Mouse (Mus musculus): ENCODE data around the gene Sorcs3. TPM values are rescaled to one million over a fixed set of nuclear protein-coding genes. Genes with fewer than 3 reads are reported as not detected.

Gene Sorcs3
- total and polyA plus RNA-seq, 2 experiments from 2014 or later, result 10.9 to 20.8 TPM

DNA sequence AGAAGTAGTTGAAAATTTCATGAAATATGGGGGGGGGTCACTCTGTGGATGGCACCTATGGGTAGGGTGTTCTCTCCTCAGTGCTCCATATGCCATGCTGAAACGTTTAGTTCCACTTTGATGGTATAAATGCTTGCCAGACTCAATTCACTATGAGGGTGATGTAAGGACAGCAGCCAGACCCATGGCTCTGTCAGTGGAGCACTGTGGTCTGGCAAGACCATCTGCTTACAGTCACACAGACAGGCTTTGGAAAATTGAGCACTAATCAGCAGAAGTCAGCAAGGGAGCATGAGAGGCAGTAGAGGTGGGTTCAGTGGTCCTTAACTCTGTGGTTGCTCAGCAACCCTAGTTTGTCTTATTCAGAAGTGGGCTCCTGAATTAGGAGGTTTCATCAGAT, 411.1 kb downstream of the Sorcs3 start:
- Histone ChIP-seq H3K4me1 (ENCODE audit: insufficient read depth) (no peaks in the 10 kb centered on the region), H3K9me3 (ENCODE audit: low read length) (no peaks in the 10 kb centered on the region), H3K4me3 (ENCODE audit: low read depth, low read length) (no peak overlapping the region), H3K9ac (no peak overlapping the region), H3K36me3 (ENCODE audit: insufficient read depth) (no peaks in the 10 kb centered on the region), H3K4me2 (ENCODE audit: low read depth) (no peak overlapping the region), H3K27me3 (ENCODE audit: insufficient read depth, low read length) (no peaks in the 10 kb centered on the region), H3K27ac (ENCODE audit: low read depth, low read length) (no peak overlapping the region)
- TF ChIP-seq CTCF (IDR thresholded peaks at IDR 0.05; ENCODE audit: low read depth), result no peak
- whole genome bisulfite sequencing, result 34% methylated on average over 1 of the region's 1 CpGs
- DNase-seq (no peak), ATAC-seq (no peak)

DNA sequence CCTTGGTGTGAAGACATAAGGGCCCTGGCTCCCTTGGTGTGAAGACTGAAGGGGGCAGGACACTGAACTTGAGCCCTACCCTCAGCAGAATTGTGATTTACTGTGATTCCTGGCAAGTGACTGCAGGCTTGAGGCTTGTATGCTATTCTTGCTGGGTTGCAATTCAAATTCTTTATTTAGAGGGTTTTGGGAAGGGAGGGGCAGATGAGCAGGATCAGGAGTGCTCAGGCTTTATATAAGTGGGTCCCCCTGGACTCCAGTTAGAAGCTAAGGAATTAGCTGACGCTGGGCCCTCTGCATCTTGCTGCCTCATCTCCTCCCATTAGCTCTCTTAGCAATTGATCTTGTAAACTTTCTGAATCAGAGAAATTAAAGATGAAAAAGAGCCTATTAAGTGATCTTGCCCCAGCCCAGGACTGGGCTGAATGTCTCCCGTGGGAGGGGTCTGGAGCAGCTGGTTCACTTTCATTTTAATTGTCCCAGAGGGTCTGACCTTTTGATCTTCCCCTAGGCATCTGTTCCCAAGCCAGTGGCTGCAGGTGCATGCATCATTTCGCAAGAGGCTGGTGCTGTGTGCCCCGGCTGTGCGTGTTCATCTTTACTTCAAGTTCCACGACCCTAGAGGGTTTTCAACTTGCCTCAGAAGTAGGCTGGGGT, 425.0 kb downstream of the Sorcs3 start:
- no peak overlapping the region for H3K27ac ChIP-seq (ENCODE audit: low read depth, low read length)
- no peaks in the 10 kb centered on the region for H3K9me3 ChIP-seq (ENCODE audit: low read length)
- no peaks in the 10 kb centered on the region for H3K4me1 ChIP-seq (ENCODE audit: insufficient read depth)
- no peaks in the 10 kb centered on the region for H3K36me3 ChIP-seq (ENCODE audit: insufficient read depth)
- WGBS, result 50% methylated on average over 6 of the region's 6 CpGs
- H3K4me2 ChIP-seq (ENCODE audit: low read depth), result no peak overlapping the region
- DNase-seq (no peak), ATAC-seq (no peak)
- no peak for TF ChIP-seq CTCF (IDR thresholded peaks at IDR 0.05; ENCODE audit: low read depth)
- no peak overlapping the region for H3K9ac ChIP-seq
- no peaks in the 10 kb centered on the region for H3K27me3 ChIP-seq (ENCODE audit: insufficient read depth, low read length)
- no peak overlapping the region for H3K4me3 ChIP-seq (ENCODE audit: low read depth, low read length)

DNA sequence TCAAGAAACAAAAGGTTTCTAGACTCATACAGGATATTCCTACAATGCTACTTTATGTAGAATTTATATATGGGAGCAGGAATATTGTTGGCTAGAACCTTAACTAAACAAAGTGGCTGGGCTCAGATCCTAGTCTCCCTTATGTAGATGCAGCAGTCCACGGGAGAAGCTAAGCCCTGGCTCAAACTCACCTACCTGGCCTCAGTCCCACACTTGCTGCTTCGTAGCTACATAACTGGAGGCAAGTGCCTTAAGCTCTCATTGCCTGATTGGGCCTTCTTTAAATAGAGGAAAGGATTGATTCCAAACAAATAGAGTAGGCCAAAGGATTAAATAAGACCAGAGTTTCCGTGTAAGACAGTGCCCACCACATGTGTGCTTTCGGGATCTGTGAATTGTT, 436.7 kb downstream of the Sorcs3 start:
- DNase-seq, result no peak
- no peak overlapping the region for H3K4me2 ChIP-seq (ENCODE audit: low read depth)
- WGBS, result 74% methylated on average over 4 of the region's 4 CpGs
- H3K9me3 ChIP-seq (ENCODE audit: low read length), result no peaks in the 10 kb centered on the region
- H3K36me3 ChIP-seq (ENCODE audit: insufficient read depth), result no peaks in the 10 kb centered on the region
- ATAC-seq, result no peak
- H3K9ac ChIP-seq, result no peak overlapping the region
- H3K27me3 ChIP-seq (ENCODE audit: insufficient read depth, low read length), result no peaks in the 10 kb centered on the region
- H3K4me3 ChIP-seq (ENCODE audit: low read depth, low read length), result no peak overlapping the region
- TF ChIP-seq CTCF (IDR thresholded peaks at IDR 0.05; ENCODE audit: low read depth), result no peak
- no peaks in the 10 kb centered on the region for H3K4me1 ChIP-seq (ENCODE audit: insufficient read depth)
- H3K27ac ChIP-seq (ENCODE audit: low read depth, low read length), result no peak overlapping the region

DNA sequence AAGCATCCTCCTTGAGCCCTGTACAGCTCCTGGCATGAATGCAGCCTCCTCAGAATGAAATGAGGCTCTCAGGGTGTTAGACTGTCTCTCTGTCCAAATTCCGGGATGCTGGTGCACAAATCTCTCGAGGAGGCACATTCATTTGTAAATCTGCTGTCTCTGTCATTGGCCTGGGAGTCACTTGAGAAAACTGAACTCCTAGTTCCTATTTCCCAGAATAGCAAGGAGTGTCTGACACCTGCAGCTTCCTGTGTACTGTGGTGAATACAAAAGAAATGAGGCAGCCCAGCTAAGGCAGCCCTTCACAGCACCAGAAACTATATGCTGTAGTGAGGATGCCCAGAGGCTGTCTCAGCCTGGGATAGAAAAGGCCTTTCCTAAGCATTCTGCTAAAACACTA, 444.1 kb downstream of the Sorcs3 start:
- no peaks in the 10 kb centered on the region for H3K36me3 ChIP-seq (ENCODE audit: insufficient read depth)
- DNase-seq (no peak), ATAC-seq (no peak)
- H3K4me3 ChIP-seq (ENCODE audit: low read depth, low read length), result no peak overlapping the region
- H3K27me3 ChIP-seq (ENCODE audit: insufficient read depth, low read length), result no peaks in the 10 kb centered on the region
- H3K9me3 ChIP-seq (ENCODE audit: low read length), result no peaks in the 10 kb centered on the region
- no peaks in the 10 kb centered on the region; the same call in 1 of the 2 replicates for H3K4me1 ChIP-seq (ENCODE audit: insufficient read depth)
- WGBS, result 59% methylated on average over 2 of the region's 2 CpGs
- no peak overlapping the region for H3K27ac ChIP-seq (ENCODE audit: low read depth, low read length)
- no peak overlapping the region for H3K9ac ChIP-seq
- no peak for TF ChIP-seq CTCF (IDR thresholded peaks at IDR 0.05; ENCODE audit: low read depth)
- H3K4me2 ChIP-seq (ENCODE audit: low read depth), result no peak overlapping the region

DNA sequence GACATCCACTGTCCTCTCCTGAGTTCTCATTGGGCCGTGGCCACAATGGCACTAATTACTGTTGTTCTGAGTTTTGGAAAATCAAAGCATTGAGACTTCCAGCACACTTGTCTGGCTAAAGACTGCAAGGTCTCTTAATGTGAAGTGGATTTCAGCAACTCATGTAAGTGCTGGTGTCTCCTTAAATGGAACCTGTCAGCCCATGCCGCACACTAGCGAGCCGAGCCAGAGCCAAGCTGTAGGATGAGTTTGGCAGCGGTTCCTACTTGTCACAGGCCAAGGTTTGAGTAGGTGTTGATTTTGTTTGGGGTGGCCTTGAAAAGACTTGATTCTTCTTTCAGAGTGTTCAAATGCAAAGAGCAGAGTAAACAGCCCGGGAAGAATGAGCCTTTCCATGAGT, 445.8 kb downstream of the Sorcs3 start:
- Histone ChIP-seq H3K9me3 (ENCODE audit: low read length) (no peaks in the 10 kb centered on the region), H3K4me3 (ENCODE audit: low read depth, low read length) (no peak overlapping the region), H3K4me1 (ENCODE audit: insufficient read depth) (no peaks in the 10 kb centered on the region; the same call in 1 of the 2 replicates), H3K27ac (ENCODE audit: low read depth, low read length) (no peak overlapping the region), H3K27me3 (ENCODE audit: insufficient read depth, low read length) (no peaks in the 10 kb centered on the region), H3K36me3 (ENCODE audit: insufficient read depth) (no peaks in the 10 kb centered on the region), H3K4me2 (ENCODE audit: low read depth) (no peak overlapping the region), H3K9ac (no peak overlapping the region)
- no peak for DNase-seq
- 31% methylated on average over 6 of the region's 6 CpGs for WGBS
- TF ChIP-seq CTCF (IDR thresholded peaks at IDR 0.05; ENCODE audit: low read depth), result no peak
- ATAC-seq, result no peak

DNA sequence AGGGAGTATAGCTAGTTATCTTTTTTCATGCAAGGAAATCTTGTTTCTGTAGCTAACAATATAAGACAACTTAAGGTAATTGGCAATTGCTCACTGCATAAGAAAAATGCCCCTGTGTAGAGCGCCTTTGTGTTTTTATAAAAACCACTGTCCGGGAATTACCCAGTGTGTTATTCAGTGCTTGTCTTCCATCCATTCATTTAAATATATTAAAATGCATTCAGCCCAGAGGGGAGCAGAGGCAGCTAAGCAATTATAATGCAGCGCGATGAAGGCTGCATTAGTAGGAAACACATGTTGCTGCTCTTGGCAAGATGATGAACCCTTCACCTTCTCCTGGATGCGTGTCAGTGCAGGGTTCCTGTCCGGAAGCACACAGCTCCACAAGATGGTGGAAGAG, 454.4 kb downstream of the Sorcs3 start:
- DNase-seq, result no peak
- Histone ChIP-seq H3K36me3 (ENCODE audit: insufficient read depth) (no peaks in the 10 kb centered on the region), H3K4me1 (ENCODE audit: insufficient read depth) (no peaks in the 10 kb centered on the region), H3K9ac (no peak overlapping the region), H3K4me2 (ENCODE audit: low read depth) (no peak overlapping the region), H3K27ac (ENCODE audit: low read depth, low read length) (no peak overlapping the region), H3K4me3 (ENCODE audit: low read depth, low read length) (no peak overlapping the region), H3K27me3 (ENCODE audit: insufficient read depth, low read length) (no peaks in the 10 kb centered on the region), H3K9me3 (ENCODE audit: low read length) (no peaks in the 10 kb centered on the region)
- 22% methylated on average over 6 of the region's 6 CpGs for WGBS
- ATAC-seq, result no peak
- no peak for TF ChIP-seq CTCF (IDR thresholded peaks at IDR 0.05; ENCODE audit: low read depth)

DNA sequence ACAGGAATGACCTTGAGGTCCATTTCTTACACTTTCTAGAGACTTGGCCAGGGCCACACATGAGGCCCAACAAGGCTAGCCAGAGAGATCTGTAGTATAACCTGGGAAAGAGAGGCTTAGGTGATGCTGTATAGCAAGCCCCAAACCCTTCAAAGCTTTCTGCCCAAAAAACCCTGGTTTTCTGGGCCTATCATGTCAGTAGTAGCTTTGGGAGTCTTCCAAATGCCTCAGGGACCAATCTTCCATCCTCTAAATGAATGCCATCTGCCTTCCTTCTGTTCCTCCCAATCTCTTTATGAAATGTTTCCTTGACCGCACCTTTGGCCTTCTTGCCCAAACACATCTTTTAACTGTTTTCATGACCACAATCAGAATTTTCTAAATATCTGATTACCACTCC, 474.1 kb downstream of the Sorcs3 start:
- ATAC-seq, result no peak
- DNase-seq, result no peak
- Histone ChIP-seq H3K4me1 (ENCODE audit: insufficient read depth) (no peaks in the 10 kb centered on the region), H3K9ac (no peak overlapping the region), H3K27me3 (ENCODE audit: insufficient read depth, low read length) (no peaks in the 10 kb centered on the region), H3K27ac (ENCODE audit: low read depth, low read length) (no peak overlapping the region), H3K4me3 (ENCODE audit: low read depth, low read length) (no peak overlapping the region), H3K4me2 (ENCODE audit: low read depth) (no peak overlapping the region), H3K9me3 (ENCODE audit: low read length) (no peaks in the 10 kb centered on the region), H3K36me3 (ENCODE audit: insufficient read depth) (no peaks in the 10 kb centered on the region)
- WGBS, result 89% methylated on average over 1 of the region's 1 CpGs
- TF ChIP-seq CTCF (IDR thresholded peaks at IDR 0.05; ENCODE audit: low read depth), result no peak
